Mouse (Mus musculus) right cerebral cortex, adult 2 months (tissue): ENCODE data around the gene Lhcgr.

ENCODE experiments used
- DNase-seq, 2 experiments: peaks; one replicate each; pipeline ENCODE4 v3.0.0; 2021 to 2022; ENCODE audit warnings: low spot score in 2 of 2

Lhcgr gene

DNA sequence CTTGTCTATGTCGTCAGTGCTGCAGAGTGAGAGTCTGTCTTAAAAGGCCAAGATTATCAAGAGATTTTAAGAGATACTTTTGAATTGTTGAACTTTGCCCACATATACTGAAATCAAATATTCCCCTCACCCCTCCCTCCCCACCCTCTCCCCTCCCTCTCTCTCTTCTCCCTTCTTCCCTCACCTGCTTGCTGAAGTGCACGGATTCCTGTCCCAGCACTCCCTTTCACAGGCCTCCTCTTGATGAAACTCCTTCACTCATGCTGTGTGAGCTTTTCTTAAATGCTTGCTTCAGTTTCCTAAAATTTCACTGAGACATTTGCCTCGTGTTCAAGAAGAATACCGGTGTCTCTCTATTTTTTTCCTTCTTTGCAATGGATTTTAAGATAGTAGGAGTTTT is 88.7 kb downstream of the Lhcgr start:
- DNase-seq: no peak

DNA sequence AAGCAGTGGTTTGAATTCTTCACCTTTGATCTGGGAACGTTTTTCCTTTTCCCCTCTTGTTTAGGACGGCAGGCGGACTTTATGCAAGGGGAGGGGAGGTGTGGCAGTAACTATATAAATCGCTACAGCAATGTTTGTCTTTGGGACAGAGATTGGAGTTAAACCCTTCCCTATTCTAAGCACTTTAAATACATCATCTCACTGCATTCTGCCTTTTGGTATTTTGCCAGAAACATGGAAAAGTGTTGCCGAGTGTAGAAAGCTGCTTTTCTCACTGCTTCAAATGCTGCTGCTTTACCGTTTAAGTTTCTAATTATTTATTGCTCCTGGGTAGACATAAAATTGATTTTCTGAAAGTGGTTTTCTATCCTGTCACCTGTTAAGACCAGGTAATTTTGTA is 89.4 kb downstream of the Lhcgr start:
- no peak for DNase-seq

DNA sequence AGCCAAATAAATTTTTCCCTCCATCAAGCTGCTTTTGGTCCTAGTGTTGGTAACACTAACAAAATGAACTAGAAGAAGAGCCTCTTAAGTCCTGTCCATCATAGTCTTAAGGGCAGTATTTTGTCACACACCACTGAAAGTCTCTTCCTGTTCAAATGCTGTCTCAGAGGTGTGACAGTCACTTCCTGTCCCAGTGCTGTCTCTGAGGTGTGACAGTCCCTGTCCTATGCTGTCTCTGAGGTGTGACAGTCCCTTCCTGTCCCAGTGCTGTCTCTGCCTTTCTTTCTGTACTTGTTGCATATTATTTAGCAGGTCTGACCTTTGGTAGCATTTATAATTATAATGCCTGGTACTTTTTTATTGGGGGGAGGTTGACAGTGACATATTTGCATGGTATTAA is 90.9 kb downstream of the Lhcgr start:
- DNase-seq: no peak

DNA sequence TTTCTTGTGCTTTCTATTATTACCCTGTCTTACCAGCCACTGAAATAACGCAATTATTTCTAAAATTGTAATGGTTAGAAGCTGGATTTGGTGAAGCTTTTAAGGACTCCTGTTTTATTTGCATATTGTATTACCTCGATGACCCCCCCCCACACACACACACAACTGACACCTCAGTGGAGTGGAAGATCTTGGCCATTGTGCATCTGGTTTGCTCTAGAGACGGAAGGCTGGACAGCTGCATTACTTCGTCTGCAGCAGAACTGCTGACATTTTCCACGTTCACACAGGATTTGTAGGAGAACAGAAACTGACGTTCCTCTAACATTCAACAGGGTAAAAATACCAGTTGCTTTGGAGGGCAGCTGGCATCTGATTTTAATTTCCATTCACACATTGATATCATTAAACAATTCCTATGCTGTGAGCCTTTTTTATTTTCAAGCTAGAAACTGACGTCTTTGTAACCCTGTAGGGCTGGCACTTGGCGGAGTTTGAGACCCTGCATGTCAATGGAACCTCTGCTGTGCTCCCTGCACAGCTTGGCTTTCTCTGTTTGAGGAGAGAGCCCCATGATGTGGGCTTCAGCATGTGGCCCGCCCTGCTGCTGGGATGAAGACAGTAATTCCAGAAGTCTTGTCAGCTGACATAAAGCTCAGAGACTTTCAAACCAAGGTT is 95.0 kb downstream of the Lhcgr start:
- no peak for DNase-seq

DNA sequence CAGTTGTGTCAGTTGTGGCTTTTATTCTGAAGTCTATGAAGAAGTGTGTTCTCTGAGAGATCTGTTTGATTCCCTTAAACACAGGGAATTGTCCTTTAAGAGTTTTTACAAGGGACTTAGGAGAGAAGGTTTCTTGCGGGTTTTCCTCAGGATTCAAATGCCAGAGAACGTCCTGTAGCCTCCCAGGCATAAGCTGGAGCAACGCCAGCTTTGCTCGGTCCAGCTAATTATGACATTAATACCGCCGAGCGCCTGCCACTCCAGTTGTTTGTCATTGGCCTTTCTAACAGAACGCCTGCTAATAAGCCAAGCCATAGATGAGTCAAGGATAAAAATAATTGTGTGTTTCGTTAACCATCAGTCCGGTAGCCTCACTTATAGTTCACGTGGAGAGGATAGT is 103.6 kb downstream of the Lhcgr start:
- no peak for DNase-seq

DNA sequence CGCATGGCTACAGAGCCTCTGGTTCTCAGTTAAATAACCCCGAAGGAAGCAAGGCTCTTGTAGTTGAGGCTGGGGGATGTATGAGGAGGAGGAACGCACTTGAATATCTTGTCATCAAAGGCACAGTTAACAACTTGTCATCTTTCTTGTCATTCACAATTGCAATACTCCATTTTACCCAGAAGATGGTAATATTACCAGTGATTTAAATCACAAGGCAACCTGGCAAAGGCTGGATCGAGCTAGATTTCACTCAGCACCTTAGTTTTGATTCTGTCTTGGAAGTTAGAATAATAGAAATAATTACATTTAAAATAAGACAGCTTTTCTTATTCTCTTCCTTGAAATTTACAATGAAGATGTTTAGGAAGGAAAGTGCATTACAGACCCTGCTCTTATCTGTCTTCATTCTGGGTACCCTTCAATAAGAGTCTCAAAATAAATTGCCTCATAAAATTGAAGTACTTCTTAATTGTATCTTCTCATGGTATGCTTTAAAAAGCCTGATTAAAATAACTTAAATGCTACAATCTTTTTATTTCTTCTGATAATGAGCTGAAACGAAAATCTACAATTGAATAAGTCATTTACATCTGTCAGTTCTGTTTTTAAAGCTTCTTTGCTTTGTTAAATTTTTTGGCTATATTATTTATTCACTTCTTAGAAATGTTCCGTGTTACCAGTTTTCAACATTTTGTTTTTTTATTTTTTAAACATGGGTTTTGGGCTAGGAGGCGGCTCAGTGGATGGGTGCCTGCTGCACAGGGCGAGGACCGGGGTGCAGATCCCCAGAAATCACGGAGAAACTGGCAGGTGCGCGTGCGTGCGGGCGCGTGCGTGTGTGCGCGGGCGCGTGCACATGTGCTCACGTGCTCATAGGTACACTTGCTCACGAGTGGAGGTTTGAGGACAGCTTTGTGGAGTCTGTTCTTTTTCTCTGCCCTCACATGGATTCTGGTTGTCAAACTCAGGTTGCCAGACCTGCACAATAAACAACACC is 116.2 kb downstream of the Lhcgr start:
- DNase-seq: no peak

DNA sequence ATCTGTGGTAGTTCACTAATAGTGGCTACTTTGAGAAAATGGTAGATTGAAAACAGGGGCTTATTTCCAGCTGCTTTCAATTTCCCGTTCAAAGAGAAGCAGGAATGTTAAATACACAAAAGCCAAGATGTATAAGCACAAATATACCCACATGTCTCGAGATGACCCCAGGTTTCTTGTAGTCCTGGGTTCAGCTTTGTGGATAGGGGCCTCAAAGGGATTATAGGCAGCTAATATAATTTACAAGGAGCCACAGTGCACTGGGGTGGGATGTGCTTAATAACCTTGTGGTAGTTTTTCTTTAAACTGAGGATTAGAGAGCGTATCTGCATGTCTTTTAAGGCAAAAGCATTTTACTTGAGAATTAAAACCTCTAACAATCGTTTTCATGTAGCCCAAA is 121.0 kb downstream of the Lhcgr start:
- no peak for DNase-seq

DNA sequence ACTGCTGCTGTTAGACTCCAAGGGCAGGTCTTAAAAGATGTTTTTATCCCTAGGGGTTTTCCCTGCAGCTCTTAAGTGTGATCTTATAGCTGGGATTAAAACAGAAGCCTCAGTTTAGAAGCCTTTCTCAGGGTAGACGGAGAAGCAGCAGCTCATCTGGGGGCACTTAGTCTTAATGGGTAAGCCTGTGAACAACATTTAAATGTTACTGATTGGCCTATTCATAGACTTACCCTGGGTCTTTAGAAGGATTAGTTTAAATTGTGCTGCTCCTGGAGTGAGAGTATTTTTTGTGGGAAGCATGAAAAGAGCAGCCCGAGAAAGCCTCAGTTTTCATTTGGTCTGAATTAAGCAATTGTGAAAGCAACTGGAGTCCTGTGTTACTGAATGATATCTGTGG is 121.9 kb downstream of the Lhcgr start:
- DNase-seq: no peak

DNA sequence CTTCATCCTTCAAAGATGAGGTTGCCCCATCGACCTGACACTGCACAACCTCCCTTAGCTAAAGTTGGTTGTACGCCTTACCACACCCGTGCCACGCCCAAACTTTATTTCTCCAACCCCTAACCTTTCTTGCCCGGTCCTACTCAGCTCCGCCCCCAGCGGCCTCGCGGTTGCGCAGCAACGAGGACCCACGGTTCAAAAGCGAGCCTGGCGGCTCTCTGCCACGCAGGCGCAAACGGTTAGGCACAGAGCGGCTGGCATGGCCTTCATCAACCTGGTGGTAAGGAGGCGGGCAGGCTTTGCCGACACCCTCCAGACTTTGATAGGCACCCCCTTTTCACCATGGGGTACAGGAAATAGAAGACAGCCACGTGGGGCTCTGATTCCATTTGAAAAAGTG is 123.3 kb downstream of the Lhcgr start, which contains the start of gene Gtf2a1l:
Gene Gtf2a1l, plus strand, starts transcription at position 209 of the 400 bp plus-strand sequence.
- peak; percentile 63 to 65 for DNase-seq
